Mouse (Mus musculus) hindbrain, embryonic 12.5 days (tissue): ENCODE measurements at regions not wholly inside any gene's neighbourhood (a gene's known extent, or its start where the extent isn't known, plus 50 kb on each side); places are given as distances from the start of the nearest gene placed in this dataset.
A peak's percentile ranks its signal among the peaks of the same experiment; 100 is the strongest.
"Not testable (repeated sequence)": the region's sequence is repeated elsewhere in the genome, so short reads cannot be mapped to it uniquely, and the experiment has no call there.

ENCODE experiments used
- ATAC-seq: fragments of 200-750 bp; cut with Nextera tagmentation; 2 replicates; pipeline ENCODE4 v1.8.0; 2017; ENCODE audit warnings: moderate TSS enrichment; ENCODE audit not compliant: low FRiP score
- H3K27ac ChIP-seq: fragments of 300-500 bp; sonication (generic); 2 replicates; pipeline ENCODE4 v1.5.1; 2016; ENCODE audit warnings: mild to moderate bottlenecking
- H3K27me3 ChIP-seq: fragments of 300-500 bp; sonication (generic); 2 replicates; pipeline ENCODE4 v1.6.1; 2016; ENCODE audit warnings: mild to moderate bottlenecking
- H3K36me3 ChIP-seq: fragments of 300-500 bp; sonication (generic); 2 replicates; pipeline ENCODE4 v1.6.1; 2016; ENCODE audit warnings: mild to moderate bottlenecking
- H3K4me1 ChIP-seq: fragments of 300-500 bp; sonication (generic); 2 replicates; pipeline ENCODE4 v1.6.1; 2016
- H3K4me2 ChIP-seq: fragments of 300-500 bp; sonication (generic); replicated peaks from 2 replicates; pipeline ENCODE4 v1.6.1; 2016; ENCODE audit warnings: mild to moderate bottlenecking
- H3K4me3 ChIP-seq: fragments of 300-500 bp; sonication (generic); 2 replicates; pipeline ENCODE4 v1.5.1; 2016; ENCODE audit warnings: mild to moderate bottlenecking
- H3K9ac ChIP-seq: fragments of 300-500 bp; sonication (generic); 2 replicates; pipeline ENCODE4 v1.6.1; 2016; ENCODE audit warnings: mild to moderate bottlenecking, moderate library complexity
- H3K9me3 ChIP-seq: fragments of 300-500 bp; sonication (generic); replicated peaks from 2 replicates; pipeline ENCODE4 v1.6.1; 2016; ENCODE audit warnings: mild to moderate bottlenecking
- WGBS: fragments of 180-500 bp; shearing (Covaris S2); methylation state at CpG from one replicate; pipeline ENCODE4 v1.1.7; 2016; 5-methylcytosine and 5-hydroxymethylcytosine counted together

DNA sequence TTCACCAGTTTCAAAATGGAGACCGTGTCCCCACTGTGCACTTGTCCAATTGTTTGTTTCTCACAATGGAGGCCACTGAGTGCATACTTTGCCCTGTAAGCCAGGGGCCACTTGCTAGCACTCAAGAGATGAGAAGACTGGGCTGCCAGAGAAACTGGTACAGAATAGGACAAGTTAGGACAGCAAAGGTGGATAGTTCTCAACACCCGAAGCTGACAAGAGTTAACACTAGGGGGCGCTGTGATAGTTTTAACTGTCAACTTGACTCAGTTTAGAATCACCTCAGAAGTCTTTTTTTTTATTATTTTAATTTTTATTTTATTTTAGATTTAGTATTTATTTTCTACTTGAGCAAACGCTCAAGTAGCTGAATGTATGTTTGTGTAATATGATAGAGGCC lies 188.2 kb upstream of the Asap2 start:
- not testable (repeated sequence) for H3K4me2 ChIP-seq, H3K9ac ChIP-seq, H3K4me1 ChIP-seq, H3K27ac ChIP-seq, H3K36me3 ChIP-seq, ATAC-seq, H3K4me3 ChIP-seq, H3K27me3 ChIP-seq
- 80% methylated on average over 4 of the region's 4 CpGs for WGBS
- peaks cover 26% of the 10 kb centered on the region for H3K9me3 ChIP-seq

DNA sequence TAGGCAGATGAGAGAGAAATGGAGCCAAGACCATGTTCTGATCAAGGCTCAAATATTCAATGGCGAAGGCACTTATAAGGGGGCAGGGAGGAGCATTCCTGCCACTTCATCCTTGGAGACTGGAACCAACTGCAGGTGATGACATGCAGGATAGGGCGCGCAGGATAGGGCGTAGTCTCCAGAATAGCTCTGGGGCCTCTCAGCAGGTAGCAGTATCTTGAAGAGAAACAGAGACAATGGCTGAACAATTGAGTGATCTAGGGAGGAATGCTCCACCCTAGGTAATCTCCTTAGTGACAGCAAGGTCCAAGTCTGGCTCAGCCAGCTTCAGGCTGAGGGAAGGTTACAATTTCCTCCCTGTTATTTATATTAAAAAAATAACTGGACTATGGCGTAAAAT lies 184.8 kb upstream of the Asap2 start:
- 98% methylated on average over 5 of the region's 5 CpGs for WGBS
- H3K4me1 ChIP-seq, H3K36me3 ChIP-seq, H3K4me2 ChIP-seq, H3K9ac ChIP-seq, H3K4me3 ChIP-seq, H3K27me3 ChIP-seq, ATAC-seq, H3K27ac ChIP-seq: not testable (repeated sequence)
- H3K9me3 ChIP-seq: peaks cover 33% of the 10 kb centered on the region

- H3K4me3 ChIP-seq: no peak overlapping the region
- H3K4me1 ChIP-seq: no peaks in the 10 kb centered on the region
- H3K36me3 ChIP-seq: no peaks in the 10 kb centered on the region
- no peaks in the 10 kb centered on the region for H3K27me3 ChIP-seq
- no peak overlapping the region for H3K9ac ChIP-seq
- H3K4me2 ChIP-seq: no peak overlapping the region
- WGBS: 87% methylated on average over 2 of the region's 2 CpGs
- H3K27ac ChIP-seq: no peak overlapping the region
- no peak for ATAC-seq
- H3K9me3 ChIP-seq: peaks cover 39% of the 10 kb centered on the region
Observed at GRCm38 (mm10) chr12:20806681-20807080, 183.6 kb upstream of the Asap2 start.

DNA sequence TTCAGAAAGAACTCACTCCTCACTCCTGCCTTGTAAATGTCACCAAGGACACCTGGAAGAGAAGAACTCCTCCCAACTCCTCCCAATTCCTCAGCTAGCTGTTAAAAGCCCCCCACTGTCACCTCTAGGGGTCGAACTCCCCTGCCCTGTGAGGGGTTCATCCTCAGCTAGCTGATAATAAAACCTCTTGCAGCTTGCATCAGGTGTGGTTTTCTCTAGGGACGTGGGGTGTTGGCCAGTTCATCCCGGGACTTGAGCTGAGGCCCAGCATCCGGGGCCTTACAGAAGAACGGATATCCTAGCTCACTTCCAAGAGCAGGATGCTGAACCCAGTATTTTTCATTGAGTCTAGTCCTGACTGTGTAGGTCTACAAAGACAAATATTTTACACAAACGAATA lies 176.4 kb upstream of the Asap2 start:
- ATAC-seq, H3K27me3 ChIP-seq, H3K27ac ChIP-seq, H3K9ac ChIP-seq, H3K4me3 ChIP-seq, H3K4me1 ChIP-seq, H3K36me3 ChIP-seq, H3K4me2 ChIP-seq: not testable (repeated sequence)
- H3K9me3 ChIP-seq: peaks cover 57% of the 10 kb centered on the region
- 81% methylated on average over 6 of the region's 6 CpGs for WGBS

DNA sequence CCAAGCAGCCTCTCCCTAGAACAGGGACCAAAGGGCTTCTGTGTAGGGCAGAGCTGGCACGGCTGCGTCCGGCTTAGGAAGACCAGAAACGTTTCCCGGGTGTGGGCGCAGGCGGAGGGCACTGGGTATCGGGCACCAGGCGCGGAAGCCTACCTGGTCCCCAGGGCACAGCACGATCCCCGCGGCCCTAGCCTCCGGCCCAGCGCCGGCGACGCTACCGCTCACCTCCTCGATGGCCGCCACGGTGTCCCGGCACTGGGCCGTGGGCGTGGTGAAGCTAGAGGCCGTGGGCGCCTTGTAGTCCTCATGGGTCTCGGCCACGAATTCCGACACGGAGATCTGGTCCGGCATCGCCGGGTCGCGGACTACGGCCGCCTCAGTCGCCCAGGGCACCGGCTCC lies 175.1 kb upstream of the Asap2 start:
- WGBS: 33% methylated on average over 40 of the region's 40 CpGs
- H3K9me3 ChIP-seq: peaks cover 52% of the 10 kb centered on the region
- ATAC-seq, H3K9ac ChIP-seq, H3K36me3 ChIP-seq, H3K4me1 ChIP-seq, H3K27me3 ChIP-seq, H3K27ac ChIP-seq: not testable (repeated sequence)
- peak overlapping the region; percentile 26 for H3K4me2 ChIP-seq
- peak overlapping the region; percentile 23 for H3K4me3 ChIP-seq

DNA sequence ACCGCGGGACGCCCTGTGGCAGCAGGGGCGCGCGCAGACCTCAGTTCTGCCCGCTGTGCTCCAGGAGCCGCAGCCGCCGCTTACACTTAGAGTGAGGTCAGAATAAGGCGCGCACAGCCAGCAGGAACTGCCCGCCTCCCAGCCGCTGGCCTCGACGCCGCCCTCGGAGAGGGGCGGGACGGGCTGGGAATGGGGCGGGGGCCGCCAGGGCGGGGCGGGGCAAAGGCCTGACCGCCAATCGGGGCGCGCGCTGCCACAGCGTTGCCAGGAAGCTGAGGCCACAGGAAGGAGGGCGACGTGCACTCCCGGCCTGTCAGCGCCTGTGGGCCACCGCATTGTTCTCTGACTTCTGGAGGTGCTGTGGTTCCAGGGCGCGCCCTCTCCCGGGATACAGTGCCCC lies 174.7 kb upstream of the Asap2 start:
- Histone ChIP-seq H3K9me3 (peaks cover 47% of the 10 kb centered on the region), H3K27ac (no peak overlapping the region), H3K9ac (no peak overlapping the region), H3K36me3 (no peaks in the 10 kb centered on the region), H3K27me3 (no peaks in the 10 kb centered on the region), H3K4me2 (peak overlapping the region; percentile 26), H3K4me1 (no peaks in the 10 kb centered on the region), H3K4me3 (peak overlapping the region; percentile 23)
- ATAC-seq: peak; percentile 40; the same call in 1 of the 2 replicates
- WGBS: 11% methylated on average over 27 of the region's 38 CpGs

- not testable (repeated sequence) for ATAC-seq, H3K27me3 ChIP-seq, H3K4me3 ChIP-seq, H3K9ac ChIP-seq, H3K27ac ChIP-seq, H3K4me1 ChIP-seq, H3K4me2 ChIP-seq, H3K36me3 ChIP-seq
- peaks cover 34% of the 10 kb centered on the region for H3K9me3 ChIP-seq
- WGBS: 77% methylated on average over 4 of the region's 4 CpGs
Observed at GRCm38 (mm10) chr12:20843661-20844320, 146.5 kb upstream of the Asap2 start.

DNA sequence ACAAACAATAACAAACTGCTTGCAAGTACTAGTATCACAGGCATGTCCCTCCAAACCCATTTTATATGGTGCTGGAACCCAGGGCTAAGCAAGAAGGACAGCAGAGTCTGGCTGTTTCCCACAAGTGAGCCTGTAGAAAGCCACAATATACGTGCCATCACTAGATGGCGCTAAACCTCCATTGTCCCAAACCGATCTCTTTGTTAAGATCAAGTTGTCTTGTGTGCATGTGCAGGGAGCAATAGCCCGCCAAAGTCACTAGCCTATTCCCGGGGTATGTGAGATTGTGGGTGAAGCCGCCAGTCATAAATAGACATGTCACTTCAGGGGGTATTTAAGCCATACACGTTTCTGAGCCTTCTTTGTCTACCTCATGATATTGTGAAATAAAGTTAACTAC lies 145.4 kb upstream of the Asap2 start:
- not testable (repeated sequence) for ATAC-seq, H3K4me1 ChIP-seq, H3K27me3 ChIP-seq, H3K27ac ChIP-seq, H3K9ac ChIP-seq, H3K36me3 ChIP-seq
- Histone ChIP-seq H3K9me3 (peaks cover 31% of the 10 kb centered on the region), H3K4me3 (peak overlapping the region; percentile 5; the same call in 1 of the 2 replicates), H3K4me2 (0 out of 2 replicates have a peak overlapping the region, but pooled peaks have one; percentile 13)
- WGBS: 49% methylated on average over 7 of the region's 7 CpGs

DNA sequence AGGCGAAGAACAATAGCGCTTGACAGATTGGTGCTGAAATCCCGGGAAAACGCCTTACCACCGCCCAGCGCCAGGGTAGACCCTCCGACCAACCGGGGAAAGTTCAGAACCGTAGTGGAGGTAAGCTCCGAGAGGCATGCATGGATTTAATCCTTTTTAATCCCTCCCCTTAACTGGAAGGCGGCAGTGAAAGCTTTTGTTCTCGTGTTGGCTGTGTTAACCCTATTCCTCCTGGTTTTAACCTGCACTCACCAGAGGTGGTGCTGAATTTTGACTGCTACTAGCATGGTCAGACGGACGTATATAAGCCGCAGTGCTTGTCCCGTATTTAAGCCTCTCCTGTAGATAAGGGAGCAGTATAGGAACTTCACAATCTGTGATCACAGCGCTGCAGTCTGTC lies 145.0 kb upstream of the Asap2 start:
- 0 out of 2 replicates have a peak overlapping the region, but pooled peaks have one; percentile 13 for H3K4me2 ChIP-seq

DNA sequence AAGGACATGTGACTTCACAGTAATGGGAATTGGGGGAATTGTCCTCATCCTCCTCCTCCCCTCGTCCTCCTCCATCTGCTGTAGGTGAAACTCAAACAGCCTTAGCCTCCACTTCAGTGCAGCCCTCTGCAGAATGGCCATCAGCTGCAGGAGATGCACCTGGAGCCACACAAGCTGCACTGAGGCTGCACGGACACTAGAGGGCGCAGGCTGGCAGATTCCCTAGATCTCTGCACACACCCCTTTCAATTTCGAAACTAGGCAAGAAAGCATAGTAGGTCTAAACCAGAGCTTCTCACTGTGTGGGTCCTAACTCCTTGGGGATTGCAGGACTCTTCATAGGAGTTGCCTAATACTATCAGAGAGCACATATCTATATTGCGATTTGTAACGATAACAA lies 106.2 kb upstream of the Asap2 start:
- ATAC-seq, H3K4me1 ChIP-seq, H3K4me2 ChIP-seq, H3K36me3 ChIP-seq, H3K9ac ChIP-seq, H3K4me3 ChIP-seq, H3K27ac ChIP-seq, H3K27me3 ChIP-seq: not testable (repeated sequence)
- H3K9me3 ChIP-seq: peaks cover 51% of the 10 kb centered on the region
- WGBS: 68% methylated on average over 6 of the region's 6 CpGs

More for the DNA sequence above, 145.0 kb upstream of the Asap2 start:
- H3K4me3 ChIP-seq: peak overlapping the region; percentile 5; the same call in 1 of the 2 replicates
- no peaks in the 10 kb centered on the region for H3K4me1 ChIP-seq
- H3K36me3 ChIP-seq: no peaks in the 10 kb centered on the region
- no peak overlapping the region for H3K9ac ChIP-seq
- ATAC-seq: no peak
- H3K9me3 ChIP-seq: peaks cover 35% of the 10 kb centered on the region
- 59% methylated on average over 17 of the region's 17 CpGs for WGBS
- no peak overlapping the region for H3K27ac ChIP-seq
- H3K27me3 ChIP-seq: no peaks in the 10 kb centered on the region

GRCm38 (mm10) chr12:20920653-20921397 lies 69.4 kb upstream of the Asap2 start:
- peak overlapping the region; percentile 92 for H3K27ac ChIP-seq
- peak overlapping the region; percentile 42 for H3K4me2 ChIP-seq
- H3K36me3 ChIP-seq: peaks cover 18% of the 10 kb centered on the region
- H3K9me3 ChIP-seq: peaks cover 25% of the 10 kb centered on the region
- H3K27me3 ChIP-seq, H3K4me1 ChIP-seq: not testable (repeated sequence)
- H3K9ac ChIP-seq: peak overlapping the region; percentile 89
- peak; percentile 100 for ATAC-seq
- peak overlapping the region; percentile 72 for H3K4me3 ChIP-seq
- 1% methylated on average over 75 of the region's 87 CpGs for WGBS

DNA sequence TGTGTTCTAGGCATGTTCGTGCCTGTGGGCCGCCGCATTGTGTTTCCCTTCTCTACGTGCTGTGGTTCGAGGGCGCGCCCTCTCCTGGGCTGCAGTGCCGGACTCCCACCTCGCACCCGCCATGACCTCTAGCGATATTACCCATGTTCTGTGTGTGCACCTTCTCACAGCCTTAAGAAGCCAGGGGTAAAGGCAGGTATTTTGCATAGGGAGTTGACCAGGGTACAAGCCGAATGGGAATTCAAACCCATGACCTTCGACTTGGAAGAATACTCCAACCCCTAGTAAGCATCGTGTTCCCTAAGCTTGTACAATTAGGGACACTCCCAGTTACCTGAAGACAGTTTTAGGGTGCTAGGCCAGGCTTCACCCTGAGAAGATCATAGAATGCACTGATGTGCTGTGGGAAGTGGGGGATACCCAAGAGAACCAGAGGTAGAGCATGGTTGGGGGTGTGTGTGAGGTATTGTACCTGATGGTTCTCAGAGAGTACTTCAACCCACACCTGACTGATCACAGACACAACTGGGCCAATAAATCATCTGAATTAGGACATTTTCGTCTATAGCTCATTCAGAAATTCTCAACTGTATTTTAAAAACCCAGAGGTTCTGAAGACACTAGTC lies 68.7 kb upstream of the Asap2 start:
- ATAC-seq: peak; percentile 39
- 16% methylated on average over 15 of the region's 15 CpGs for WGBS

More for the DNA sequence above, 68.7 kb upstream of the Asap2 start:
- Histone ChIP-seq H3K4me2 (peak overlapping the region; percentile 42), H3K4me3 (peak overlapping the region; percentile 72), H3K9me3 (peaks cover 20% of the 10 kb centered on the region), H3K36me3 (peaks cover 12% of the 10 kb centered on the region; the same call in 1 of the 2 replicates)
- not testable (repeated sequence) for H3K27ac ChIP-seq, H3K4me1 ChIP-seq, H3K27me3 ChIP-seq, H3K9ac ChIP-seq
